Mouse (Mus musculus) ES-E14 (cell line): Measurements from ENCODE around the gene Actr5.

ENCODE experiments used
- CHD2 ChIP-seq: IDR thresholded peaks from 2 replicates; pipeline ENCODE4 v1.6.1; 2014; ENCODE audit warnings: mild to moderate bottlenecking, low read depth, low read length, inconsistent platforms
- HCFC1 ChIP-seq: IDR thresholded peaks from 2 replicates; pipeline ENCODE4 v1.6.1; 2012; ENCODE audit warnings: low read length, inconsistent platforms, borderline replicate concordance; ENCODE audit not compliant: insufficient read depth
- MAFK ChIP-seq: IDR thresholded peaks from 2 replicates; pipeline ENCODE4 v1.6.1; 2014; ENCODE audit warnings: mild to moderate bottlenecking, low read depth, low read length, inconsistent platforms; ENCODE audit not compliant: insufficient read depth
- ZC3H11A ChIP-seq: IDR thresholded peaks from 2 replicates; pipeline ENCODE4 v1.6.1; 2012; ENCODE audit warnings: low read depth, mild to moderate bottlenecking, inconsistent platforms, low read length, borderline replicate concordance
- ZNF384 ChIP-seq: IDR thresholded peaks from 2 replicates; pipeline ENCODE4 v1.6.1; 2012; ENCODE audit warnings: low read depth, low read length, inconsistent platforms

GRCm38 (mm10) chr2:158684910-158685309 lies 60.2 kb downstream of the Actr5 start:
- TF ChIP-seq HCFC1 (no peak), MAFK (no peak), ZC3H11A (no peak), ZNF384 (no peak), CHD2 (no peak)
